Mouse (Mus musculus) right cerebral cortex, postnatal 4 days (tissue): ENCODE measurements at regions not wholly inside any gene's neighbourhood (a gene's known extent, or its start where the extent isn't known, plus 50 kb on each side); places are given as distances from the start of the nearest gene placed in this dataset.

Experiments
- DNase-seq: peaks from one replicate; pipeline ENCODE4 v3.0.0-alpha.2; 2022

- DNase-seq: no peak
Observed at GRCm38 (mm10) chr2:46119871-46120270, 1002.7 kb upstream of the Zeb2 start.

- DNase-seq: no peak
Observed at GRCm38 (mm10) chr2:46106991-46107390, 989.8 kb upstream of the Zeb2 start.

- DNase-seq: no peak
Observed at GRCm38 (mm10) chr2:46065034-46065802, 948.0 kb upstream of the Zeb2 start.

- DNase-seq: no peak
Observed at GRCm38 (mm10) chr2:46055729-46056128, 938.5 kb upstream of the Zeb2 start.

GRCm38 (mm10) chr2:46054902-46055301 lies 937.7 kb upstream of the Zeb2 start:
- DNase-seq: peak; percentile 20

DNA sequence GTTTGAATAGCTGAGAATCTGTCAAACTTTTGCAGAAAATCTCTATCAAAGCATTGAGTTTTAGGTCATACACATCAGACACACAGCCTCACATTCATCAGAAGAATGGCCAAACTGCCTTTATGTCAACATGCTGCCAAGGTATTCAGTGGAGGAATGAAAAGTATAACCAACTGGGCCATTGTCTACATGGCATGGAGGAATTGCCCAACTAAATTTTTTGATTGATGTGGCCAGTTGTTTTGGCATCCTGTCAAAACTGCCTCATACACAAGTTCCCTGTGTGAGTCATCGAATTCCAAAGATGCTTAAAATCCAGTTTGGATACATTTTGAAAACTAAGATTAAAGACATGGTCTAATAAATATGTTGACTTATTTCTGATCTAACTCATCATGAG lies 904.7 kb upstream of the Zeb2 start:
- DNase-seq: no peak

DNA sequence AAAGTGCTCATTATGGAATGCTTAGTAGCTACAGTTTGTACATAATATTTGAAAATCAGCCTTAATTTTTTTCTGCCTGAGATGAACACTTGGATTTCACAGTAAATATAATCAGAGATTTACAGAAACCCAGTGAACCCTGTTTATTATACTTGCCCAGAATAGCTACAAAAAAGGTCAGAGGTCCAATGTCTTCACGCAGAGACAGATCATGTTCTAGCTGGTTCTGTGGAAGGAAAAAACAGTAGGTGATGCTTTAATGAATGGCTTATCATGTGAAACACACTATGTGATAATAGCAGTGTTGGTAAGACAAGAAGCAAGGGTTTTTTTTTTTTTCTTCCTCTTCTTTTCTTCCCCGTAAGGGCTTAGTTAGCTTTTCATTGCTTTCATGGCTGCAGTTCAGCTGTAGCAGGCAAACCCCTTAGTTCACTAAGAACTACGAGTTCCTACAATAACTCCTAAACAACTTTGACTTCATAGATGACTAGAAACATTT lies 896.6 kb upstream of the Zeb2 start:
- no peak for DNase-seq

- no peak for DNase-seq
Observed at GRCm38 (mm10) chr2:46012716-46013115, 895.5 kb upstream of the Zeb2 start.

GRCm38 (mm10) chr2:45975157-45975556 lies 858.0 kb upstream of the Zeb2 start:
- no peak for DNase-seq

DNA sequence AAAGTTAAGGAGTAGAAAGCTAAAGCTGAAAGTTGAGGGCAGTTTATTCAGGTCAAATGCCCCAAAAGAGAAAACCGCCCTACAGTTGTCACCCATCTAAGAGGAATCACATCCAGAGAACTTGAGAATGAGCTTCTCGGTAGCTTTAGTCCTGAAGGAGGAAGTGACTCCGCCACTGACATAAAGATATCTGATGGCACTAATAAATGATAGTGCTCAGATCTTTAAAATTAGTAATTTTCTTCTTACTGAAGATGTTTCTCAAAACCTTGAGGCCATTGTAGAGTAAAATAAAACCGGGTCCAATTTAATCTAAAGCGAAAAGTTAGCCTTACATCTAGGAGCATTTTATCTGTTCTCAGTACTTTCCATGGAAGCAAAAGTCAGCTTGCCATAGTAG lies 851.4 kb upstream of the Zeb2 start:
- DNase-seq: no peak

DNA sequence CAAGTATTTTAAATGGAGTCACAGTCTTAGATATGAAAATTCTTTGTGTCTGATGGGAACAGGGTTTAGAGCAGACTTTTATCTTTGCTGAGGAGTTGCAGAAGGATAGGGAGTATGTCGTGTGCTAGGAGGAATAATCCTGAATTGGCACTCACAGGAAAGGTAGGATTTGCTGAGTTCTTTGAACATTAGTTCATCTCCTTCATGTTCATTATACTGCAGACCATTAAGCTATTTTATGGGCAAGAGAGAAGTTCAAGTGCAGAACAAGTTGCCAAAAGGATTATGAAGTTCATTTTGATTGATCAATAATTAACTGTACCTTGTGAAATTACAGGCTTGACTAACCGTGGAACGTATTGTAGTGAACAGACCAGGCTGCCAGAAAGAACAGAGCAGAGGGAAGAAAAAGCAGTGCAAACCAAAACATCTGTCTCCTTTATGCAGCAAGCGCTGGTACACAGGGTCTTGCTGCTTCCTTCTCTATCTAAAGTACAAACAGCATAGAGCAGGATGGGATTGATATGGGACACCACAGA lies 839.7 kb upstream of the Zeb2 start:
- DNase-seq: no peak

GRCm38 (mm10) chr2:45948758-45949157 lies 831.6 kb upstream of the Zeb2 start:
- no peak for DNase-seq

DNA sequence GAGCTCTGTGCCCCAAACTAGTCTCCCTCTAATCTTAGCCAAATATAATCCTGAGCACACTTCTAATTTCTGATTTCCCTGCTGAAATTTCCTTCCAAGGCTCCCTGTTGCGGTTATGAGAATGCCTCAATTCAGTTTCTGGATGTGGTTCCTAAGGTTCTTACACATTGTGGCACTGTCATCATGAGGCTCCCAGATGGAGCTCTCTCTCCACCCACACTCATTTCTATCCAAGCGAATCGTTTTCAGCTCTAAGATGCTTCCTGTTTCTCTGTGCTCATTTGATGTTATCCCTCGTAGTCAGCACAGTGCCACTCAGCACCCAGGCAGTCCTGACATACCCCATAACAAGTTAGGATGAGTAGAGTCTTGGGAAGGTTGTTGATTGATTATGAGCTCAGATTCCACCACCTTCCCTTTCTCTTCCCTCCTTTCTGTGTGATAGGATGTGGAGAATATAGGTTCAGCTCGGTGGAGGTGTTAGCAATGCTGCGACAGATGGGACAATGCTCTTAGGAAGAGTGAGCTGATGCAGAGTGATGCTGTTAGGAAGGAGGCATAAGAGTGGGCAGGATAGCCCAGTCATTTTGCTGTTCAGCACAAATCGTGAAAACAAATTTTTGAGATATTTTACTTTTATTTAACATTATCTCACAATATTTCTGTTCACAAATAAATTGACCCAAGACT lies 808.7 kb upstream of the Zeb2 start:
- no peak for DNase-seq

DNA sequence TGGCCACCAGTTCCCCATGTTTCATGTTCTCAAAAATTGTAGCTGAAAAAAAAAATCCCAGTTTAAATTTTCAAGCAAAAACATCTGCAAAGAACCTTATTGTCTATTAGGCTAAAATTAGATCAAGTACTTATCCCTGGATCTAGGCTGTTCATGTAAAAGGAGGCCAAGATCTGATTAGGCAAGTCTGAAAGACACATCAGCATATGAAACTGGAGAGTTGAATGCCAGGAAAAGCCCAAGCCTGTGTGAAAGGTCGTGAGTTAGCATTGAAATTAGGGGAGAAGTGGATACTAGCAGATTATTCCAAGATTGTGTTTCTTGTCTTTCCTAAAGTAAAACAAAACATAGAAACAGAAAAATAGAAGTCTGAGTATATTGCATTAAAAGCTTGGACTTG lies 791.7 kb upstream of the Zeb2 start:
- DNase-seq: no peak

DNA sequence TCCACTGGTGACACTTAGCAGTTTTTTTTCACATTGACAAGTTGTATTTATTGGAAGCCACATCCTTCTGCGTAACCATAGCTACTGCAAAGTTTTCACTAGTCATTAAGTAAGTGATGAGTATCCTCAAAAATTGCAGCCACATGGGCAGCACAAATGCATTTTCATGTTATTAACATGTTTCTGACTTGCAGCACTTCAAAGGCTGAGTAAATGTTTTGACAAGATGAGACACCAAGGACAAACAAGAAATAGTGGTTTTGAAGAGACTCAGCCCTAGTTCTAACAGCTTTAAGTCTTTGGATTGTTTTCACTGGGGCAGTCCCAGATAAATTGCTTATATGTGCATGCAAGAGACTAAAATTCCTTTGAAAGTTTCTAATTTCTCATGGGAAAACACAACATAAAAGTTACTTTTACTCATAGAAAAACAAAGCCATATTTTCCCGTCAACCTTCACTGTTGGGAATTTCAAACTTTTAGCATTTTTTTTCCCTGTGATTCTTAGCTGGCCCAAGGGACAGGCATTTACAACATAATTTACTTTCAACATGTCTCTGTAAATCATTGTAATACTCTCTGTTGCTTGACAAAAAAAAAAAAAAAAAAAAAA lies 787.5 kb upstream of the Zeb2 start:
- no peak for DNase-seq

DNA sequence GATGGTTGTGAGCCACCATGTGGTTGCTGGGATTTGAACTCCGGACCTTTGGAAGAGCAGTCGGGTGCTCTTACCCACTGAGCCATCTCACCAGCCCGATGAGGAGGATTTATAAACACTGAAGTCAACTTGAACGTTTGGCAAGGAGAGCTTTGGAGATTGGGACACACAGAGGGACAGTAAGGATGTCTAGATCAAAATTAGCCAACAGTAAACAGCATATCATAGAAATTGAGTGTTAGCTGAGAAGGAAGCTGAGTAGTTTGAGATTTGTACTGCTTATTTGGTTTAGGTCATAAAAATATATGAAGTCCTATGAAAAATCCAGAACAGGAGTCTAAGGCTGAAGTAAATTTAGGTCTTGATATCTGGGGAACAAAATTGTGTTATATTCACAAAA lies 786.9 kb upstream of the Zeb2 start:
- no peak for DNase-seq

GRCm38 (mm10) chr2:45903350-45903749 lies 786.2 kb upstream of the Zeb2 start:
- no peak for DNase-seq

DNA sequence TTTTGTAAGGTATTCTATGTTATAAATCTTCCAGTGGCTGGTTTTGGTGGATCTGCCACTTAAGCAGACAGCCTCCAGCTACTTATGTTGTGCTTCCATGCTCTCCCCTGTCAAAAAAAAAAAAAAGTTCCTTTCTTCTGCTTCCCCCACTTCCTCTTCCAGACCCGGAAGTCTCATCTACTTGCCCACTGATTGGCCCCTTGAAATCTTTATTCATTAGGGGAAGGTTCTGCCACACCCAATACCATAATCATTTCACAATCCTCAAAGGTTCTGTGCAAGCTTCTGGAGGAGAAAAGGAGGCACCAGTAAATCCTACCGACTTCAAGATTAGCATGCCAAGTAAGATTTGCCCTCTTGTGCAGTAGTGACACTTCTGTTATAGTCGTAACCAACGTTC lies 784.7 kb upstream of the Zeb2 start:
- no peak for DNase-seq

DNA sequence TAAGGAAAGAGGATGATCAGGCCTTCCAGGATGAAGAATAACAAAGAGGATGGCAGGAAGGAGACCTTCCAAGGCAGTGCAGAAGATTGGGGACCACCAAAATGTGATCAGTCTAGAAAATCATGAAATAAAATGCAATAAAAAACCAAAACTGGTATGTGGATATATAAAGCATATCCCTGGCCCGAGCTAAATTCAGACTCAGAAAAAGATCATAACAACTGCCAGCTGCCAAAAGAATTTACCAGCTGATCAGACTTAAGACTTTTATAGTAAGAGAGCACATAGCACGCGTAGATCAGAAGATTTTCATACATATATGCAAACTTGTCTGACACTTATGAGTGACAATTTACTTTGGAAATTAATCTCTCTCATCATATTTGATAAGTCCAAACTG lies 767.5 kb upstream of the Zeb2 start:
- DNase-seq: no peak

GRCm38 (mm10) chr2:45878656-45879055 lies 761.5 kb upstream of the Zeb2 start:
- no peak for DNase-seq

- no peak for DNase-seq
Observed at GRCm38 (mm10) chr2:45859901-45860331, 742.7 kb upstream of the Zeb2 start.

GRCm38 (mm10) chr2:45859445-45859844 lies 742.2 kb upstream of the Zeb2 start:
- DNase-seq: no peak

- no peak for DNase-seq
Observed at GRCm38 (mm10) chr2:45850018-45850605, 732.9 kb upstream of the Zeb2 start.
